ENCODE assay signal across 16 mouse cellular contexts in the genomic region with DNA sequence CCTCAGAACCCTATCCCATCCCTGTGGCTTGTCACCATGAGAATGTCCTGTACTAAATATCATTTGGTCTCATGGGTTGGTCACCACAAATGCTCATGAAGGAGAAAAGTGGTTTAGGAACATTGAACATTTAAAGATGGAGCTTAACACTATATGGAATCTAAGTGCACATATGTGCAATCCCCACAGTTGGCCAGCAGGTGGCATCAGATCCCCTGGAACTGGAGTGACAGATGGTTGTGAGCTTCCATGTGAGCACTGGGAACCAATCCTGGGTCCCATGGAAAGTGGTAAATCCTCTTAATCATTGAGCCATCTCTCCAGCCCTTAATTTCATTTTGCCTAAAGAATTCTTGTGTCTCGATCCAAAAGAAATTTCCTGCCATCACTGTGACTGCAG.
DNase-seq lines count a peak whose midpoint lies in the region; ATAC-seq and TF ChIP-seq lines count a peak whose summit lies in the region.
"Had no signal": no experiment of that assay in that cellular context is flagged by ENCODE, and none has a peak within 500 bp of the region (broad histone marks: within the 10 kb centered on the region; RNA-seq: fewer than 3 reads in every experiment).

No protein-coding gene starts in this region.

- peak; percentile 29; the same call in 1 of the 2 replicates for TF ChIP-seq CTCF in intestine, postnatal 0 days (IDR thresholded peaks at IDR 0.05; ENCODE audit: low read depth)
- TF ChIP-seq CTCF in liver, postnatal 0 days (IDR thresholded peaks at IDR 0.05; ENCODE audit: low read depth): peak; percentile 38

- no peak for TF ChIP-seq EP300 in liver, postnatal 0 days (IDR thresholded peaks at IDR 0.05; ENCODE audit: low read depth)

- WGBS in intestine, postnatal 0 days: 93% methylated on average over 1 of the region's 1 CpGs
- WGBS in intestine, embryonic 15.5 days: 91% methylated on average over 1 of the region's 1 CpGs
- WGBS in liver, postnatal 0 days (ENCODE audit: insufficient replicate concordance): 89% methylated on average over 1 of the region's 1 CpGs
- WGBS in liver, embryonic 11.5 days: 91% methylated on average over 1 of the region's 1 CpGs

- no peaks in the 10 kb centered on the region for H3K36me3 ChIP-seq in intestine, postnatal 0 days (ENCODE audit: control insufficient read depth, insufficient read depth)
- H3K36me3 ChIP-seq in intestine, embryonic 15.5 days: no peaks in the 10 kb centered on the region
- H3K36me3 ChIP-seq in liver, postnatal 0 days (replicated peaks; ENCODE audit: insufficient read depth, low read length): no peaks in the 10 kb centered on the region
- H3K36me3 ChIP-seq in liver, embryonic 11.5 days (ENCODE audit: control insufficient read depth, insufficient read depth, low read length): no peaks in the 10 kb centered on the region
- H3K36me3 ChIP-seq: embryonic facial prominence, embryonic 10.5 days; forebrain, embryonic 12.5 days; G1E had no signal

- no peak overlapping the region for H3K27ac ChIP-seq in intestine, postnatal 0 days (ENCODE audit: low read depth, low read length)
- H3K27ac ChIP-seq in intestine, embryonic 15.5 days: no peak overlapping the region
- no peak overlapping the region for H3K27ac ChIP-seq in liver, postnatal 0 days (ENCODE audit: low read depth)
- no peak overlapping the region for H3K27ac ChIP-seq in liver, embryonic 11.5 days (ENCODE audit: low read depth, low read length)
- H3K27ac ChIP-seq: embryonic facial prominence, embryonic 10.5 days; forebrain, embryonic 12.5 days had no signal

- H3K27me3 ChIP-seq in intestine, postnatal 0 days (replicated peaks; ENCODE audit: control insufficient read depth, insufficient read depth, low read length): no peaks in the 10 kb centered on the region
- no peaks in the 10 kb centered on the region for H3K27me3 ChIP-seq in intestine, embryonic 15.5 days (replicated peaks)
- no peaks in the 10 kb centered on the region for H3K27me3 ChIP-seq in liver, postnatal 0 days (ENCODE audit: insufficient read depth, low read length)
- H3K27me3 ChIP-seq in liver, embryonic 11.5 days (replicated peaks; ENCODE audit: control insufficient read depth, insufficient read depth, low read length): no peaks in the 10 kb centered on the region
- H3K27me3 ChIP-seq: forebrain, embryonic 12.5 days had no signal

- no peak for DNase-seq in liver, postnatal 0 days
- no peak for DNase-seq in liver, embryonic 11.5 days (ENCODE audit: low spot score)
- DNase-seq in ES-CJ7 (ENCODE audit: low read depth, low spot score): peak; percentile 38
- DNase-seq in R1 (ENCODE audit: low read depth, low spot score): peak; percentile 56
- no peak for DNase-seq in layer of hippocampus, adult 18-20 months (ENCODE audit: low spot score in 2 of 2)
- DNase-seq in lung, postnatal 4 days: no peak
- DNase-seq: cerebellum, adult 9-10 months; gastrocnemius, postnatal 25 days; kidney, postnatal 10 days; right cerebral cortex, adult 18-20 months; thymus, adult 2 months had no signal

- no peaks in the 10 kb centered on the region for H3K9me3 ChIP-seq in intestine, postnatal 0 days (ENCODE audit: control insufficient read depth)
- H3K9me3 ChIP-seq in intestine, embryonic 15.5 days: no peaks in the 10 kb centered on the region
- H3K9me3 ChIP-seq in liver, postnatal 0 days (ENCODE audit: low read length): peaks cover 9% of the 10 kb centered on the region; the same call in 1 of the 2 replicates
- H3K9me3 ChIP-seq in liver, embryonic 11.5 days (ENCODE audit: control insufficient read depth, low read length): no peaks in the 10 kb centered on the region; the same call in 1 of the 2 replicates

- no peak overlapping the region for H3K4me2 ChIP-seq in intestine, postnatal 0 days (replicated peaks; ENCODE audit: low read depth)
- no peak overlapping the region for H3K4me2 ChIP-seq in intestine, embryonic 15.5 days (replicated peaks)
- no peak overlapping the region for H3K4me2 ChIP-seq in liver, postnatal 0 days (ENCODE audit: low read depth, low read length)
- no peak overlapping the region for H3K4me2 ChIP-seq in liver, embryonic 11.5 days
- H3K4me2 ChIP-seq: forebrain, embryonic 12.5 days had no signal

- no peaks in the 10 kb centered on the region for H3K4me1 ChIP-seq in intestine, postnatal 0 days (replicated peaks; ENCODE audit: control insufficient read depth, insufficient read depth, low read length)
- no peaks in the 10 kb centered on the region for H3K4me1 ChIP-seq in intestine, embryonic 15.5 days (replicated peaks)
- H3K4me1 ChIP-seq in liver, postnatal 0 days (ENCODE audit: insufficient read depth): no peaks in the 10 kb centered on the region
- H3K4me1 ChIP-seq in liver, embryonic 11.5 days (replicated peaks; ENCODE audit: control insufficient read depth, insufficient read depth, low read length): no peaks in the 10 kb centered on the region
- H3K4me1 ChIP-seq: forebrain, embryonic 12.5 days had no signal

- no peak for ATAC-seq in intestine, postnatal 0 days
- no peak for ATAC-seq in intestine, embryonic 15.5 days
- ATAC-seq in liver, postnatal 0 days: no peak
- ATAC-seq in liver, embryonic 11.5 days (replicated peaks; ENCODE audit: low FRiP score): no peak

- H3K9ac ChIP-seq in intestine, postnatal 0 days (ENCODE audit: low read depth, low read length): no peak overlapping the region
- H3K9ac ChIP-seq in intestine, embryonic 15.5 days: no peak overlapping the region
- H3K9ac ChIP-seq in liver, postnatal 0 days (replicated peaks): no peak overlapping the region
- H3K9ac ChIP-seq in liver, embryonic 11.5 days (ENCODE audit: low read depth, low read length): no peak overlapping the region
- H3K9ac ChIP-seq: forebrain, embryonic 12.5 days had no signal

- H3K4me3 ChIP-seq in intestine, postnatal 0 days (ENCODE audit: low read depth, low read length): no peak overlapping the region
- H3K4me3 ChIP-seq in intestine, embryonic 15.5 days (replicated peaks): no peak overlapping the region
- H3K4me3 ChIP-seq in liver, postnatal 0 days (ENCODE audit: low read depth, low read length): no peak overlapping the region
- H3K4me3 ChIP-seq in liver, embryonic 11.5 days (ENCODE audit: low read depth, low read length): no peak overlapping the region
- H3K4me3 ChIP-seq: embryonic facial prominence, embryonic 10.5 days; forebrain, embryonic 12.5 days had no signal

Comparison
In these comparisons a context has a peak if more than half of its experiments do, and no peak if none do; other contexts are left out.
1. DNase-seq: peak in ES-CJ7 (single experiment) and R1 (single experiment); none in liver, postnatal 0 days (single experiment), liver, embryonic 11.5 days (single experiment), layer of hippocampus, adult 18-20 months (0 of 2) and lung, postnatal 4 days (0 of 2).